Mouse (Mus musculus): ENCODE measurements at regions not wholly inside any gene's neighbourhood (a gene's known extent, or its start where the extent isn't known, plus 50 kb on each side); places are given as distances from the start of the nearest gene placed in this dataset.

- no peak for TF ChIP-seq CTCF (IDR thresholded peaks at IDR 0.05; ENCODE audit: borderline replicate concordance, insufficient read depth, low read length)
- TF ChIP-seq POLR2A (IDR thresholded peaks at IDR 0.05; ENCODE audit: low read depth, low read length), result no peak
Observed at GRCm38 (mm10) chr10:118972626-118973025, 102.6 kb upstream of the Dyrk2 start.

Data from embryonic fibroblast, embryonic 13.5 days (primary cell).